Mouse (Mus musculus) stomach, embryonic 16.5 days (tissue): ENCODE measurements at regions not wholly inside any gene's neighbourhood (a gene's known extent, or its start where the extent isn't known, plus 50 kb on each side); places are given as distances from the start of the nearest gene placed in this dataset.

Source experiments
- ATAC-seq: fragments of 200-750 bp; cut with Nextera tagmentation; 2 replicates; pipeline ENCODE4 v1.8.0; 2017; ENCODE audit warnings: moderate number of reproducible peaks, moderate TSS enrichment; ENCODE audit not compliant: insufficient read depth, low FRiP score
- H3K27ac ChIP-seq: fragments of 300-500 bp; sonication (generic); 2 replicates; pipeline ENCODE4 v1.5.1; 2014; ENCODE audit warnings: low read length
- H3K27me3 ChIP-seq: fragments of 300-500 bp; sonication (generic); 2 replicates; pipeline ENCODE4 v1.6.1; 2014; ENCODE audit warnings: low read length, control low read depth, mixed read lengths; ENCODE audit not compliant: control insufficient read depth, insufficient read depth
- H3K36me3 ChIP-seq: fragments of 300-500 bp; sonication (generic); 2 replicates; pipeline ENCODE4 v1.6.1; 2014; ENCODE audit warnings: low read length; ENCODE audit not compliant: control insufficient read depth, insufficient read depth
- H3K4me1 ChIP-seq: fragments of 300-500 bp; sonication (generic); 2 replicates; pipeline ENCODE4 v1.6.1; 2014; ENCODE audit warnings: low read length, control low read depth, mixed read lengths; ENCODE audit not compliant: control insufficient read depth, insufficient read depth
- H3K4me2 ChIP-seq: fragments of 300-500 bp; sonication (generic); 2 replicates; pipeline ENCODE4 v1.6.1; 2014; ENCODE audit warnings: low read depth, low read length, mixed read lengths
- H3K4me3 ChIP-seq: fragments of 300-500 bp; sonication (generic); replicated peaks from 2 replicates; pipeline ENCODE4 v1.5.1; 2014; ENCODE audit warnings: mild to moderate bottlenecking, low read length
- H3K9ac ChIP-seq: fragments of 300-500 bp; sonication (generic); 2 replicates; pipeline ENCODE4 v1.6.1; 2014; ENCODE audit warnings: low read length
- H3K9me3 ChIP-seq: fragments of 300-500 bp; sonication (generic); replicated peaks from 2 replicates; pipeline ENCODE4 v1.6.1; 2016; ENCODE audit warnings: low read length, control low read depth; ENCODE audit not compliant: control insufficient read depth
- WGBS: fragments of 180-500 bp; shearing (Covaris S2); extraction: QIAGEN DNeasy Blood & Tissue Kit; methylation state at CpG from one replicate; pipeline ENCODE4 v1.1.7; 2014; 5-methylcytosine and 5-hydroxymethylcytosine counted together

DNA sequence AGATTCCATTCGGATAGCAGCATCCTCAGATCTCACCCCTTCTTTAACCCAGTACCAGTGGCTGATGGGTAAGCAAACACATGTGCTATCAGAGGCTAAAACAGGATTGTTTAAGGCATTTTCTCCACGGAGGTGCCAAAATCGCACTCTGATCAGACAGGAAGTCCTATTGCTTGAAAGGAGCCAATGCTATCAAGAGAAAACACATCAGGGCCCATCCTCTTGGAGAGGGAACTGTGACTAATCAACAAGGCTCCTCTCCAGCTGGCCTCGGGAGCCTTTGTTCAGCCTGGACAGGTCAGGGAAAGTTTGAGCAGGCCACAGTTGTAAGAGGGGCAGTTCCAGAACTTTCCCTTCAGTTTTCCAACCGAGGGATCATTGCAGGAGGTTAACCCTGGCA lies 57.4 kb upstream of the Lmo2 start:
- Histone ChIP-seq H3K4me1 (peaks cover 11% of the 10 kb centered on the region; the same call in 1 of the 2 replicates), H3K27ac (no peak overlapping the region), H3K36me3 (no peaks in the 10 kb centered on the region), H3K9me3 (no peaks in the 10 kb centered on the region), H3K27me3 (no peaks in the 10 kb centered on the region), H3K9ac (no peak overlapping the region), H3K4me3 (no peak overlapping the region), H3K4me2 (no peak overlapping the region)
- WGBS, result 55% methylated on average over 5 of the region's 5 CpGs
- ATAC-seq, result no peak

GRCm38 (mm10) chr2:103901457-103901856 lies 56.3 kb upstream of the Lmo2 start:
- H3K4me1 ChIP-seq, result peaks cover 11% of the 10 kb centered on the region; the same call in 1 of the 2 replicates
- no peak overlapping the region for H3K27ac ChIP-seq
- 67% methylated on average over 1 of the region's 1 CpGs for WGBS
- no peak overlapping the region for H3K4me3 ChIP-seq
- H3K36me3 ChIP-seq, result no peaks in the 10 kb centered on the region
- H3K27me3 ChIP-seq, result no peaks in the 10 kb centered on the region
- H3K4me2 ChIP-seq, result no peak overlapping the region
- ATAC-seq, result 0 out of 2 replicates have a peak, but pooled peaks have one; percentile 30
- H3K9ac ChIP-seq, result no peak overlapping the region
- no peaks in the 10 kb centered on the region for H3K9me3 ChIP-seq

DNA sequence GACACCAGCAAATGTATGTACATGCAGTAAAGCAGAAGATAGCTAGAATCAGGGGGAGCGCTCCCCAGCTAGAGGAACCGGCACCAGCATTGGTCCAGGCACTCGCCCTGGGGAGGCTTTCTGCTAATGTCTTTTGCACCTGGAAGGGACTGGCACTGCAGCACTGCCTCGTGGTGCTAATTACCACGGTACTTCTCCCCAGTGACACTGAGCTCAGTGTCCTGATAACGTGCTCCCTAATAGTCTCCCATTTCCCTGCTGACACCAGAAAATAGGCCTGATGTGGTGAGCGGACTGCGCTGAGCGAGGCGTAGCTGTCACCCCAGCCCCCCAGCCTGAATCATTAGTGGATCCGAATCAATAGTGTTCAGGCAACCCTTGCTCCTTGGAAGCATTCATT lies 55.0 kb upstream of the Lmo2 start:
- no peaks in the 10 kb centered on the region for H3K9me3 ChIP-seq
- H3K36me3 ChIP-seq, result no peaks in the 10 kb centered on the region
- no peaks in the 10 kb centered on the region for H3K27me3 ChIP-seq
- H3K4me1 ChIP-seq, result peaks cover 9% of the 10 kb centered on the region; the same call in 1 of the 2 replicates
- no peak overlapping the region for H3K4me2 ChIP-seq
- 66% methylated on average over 11 of the region's 11 CpGs for WGBS
- ATAC-seq, result no peak
- H3K9ac ChIP-seq, result no peak overlapping the region
- H3K4me3 ChIP-seq, result no peak overlapping the region
- no peak overlapping the region for H3K27ac ChIP-seq

DNA sequence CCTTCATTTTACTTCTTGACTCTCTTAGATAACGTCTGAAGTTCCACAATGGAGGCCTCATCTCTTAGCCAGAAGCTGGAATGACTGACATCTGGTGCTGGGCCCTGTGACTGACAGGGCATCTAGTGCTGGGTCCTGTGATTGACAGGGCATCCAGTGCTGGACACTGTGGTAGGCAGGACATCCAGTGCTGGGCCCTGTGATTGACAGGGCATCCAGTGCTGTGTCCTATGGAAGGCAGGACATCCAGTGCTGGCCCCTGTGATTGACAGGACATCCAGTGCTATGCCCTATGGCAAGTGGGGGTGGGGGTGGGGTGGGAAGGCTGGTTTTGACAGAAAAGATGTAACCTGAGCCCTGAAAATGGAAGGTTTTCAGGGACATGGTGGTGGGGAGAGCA lies 52.1 kb upstream of the Lmo2 start:
- Histone ChIP-seq H3K36me3 (no peaks in the 10 kb centered on the region), H3K9ac (no peak overlapping the region), H3K4me1 (peaks cover 9% of the 10 kb centered on the region; the same call in 1 of the 2 replicates), H3K4me3 (no peak overlapping the region), H3K27me3 (no peaks in the 10 kb centered on the region), H3K4me2 (no peak overlapping the region), H3K9me3 (no peaks in the 10 kb centered on the region), H3K27ac (no peak overlapping the region)
- WGBS, result 81% methylated on average over 1 of the region's 1 CpGs
- no peak for ATAC-seq

GRCm38 (mm10) chr2:103906581-103907184 lies 51.1 kb upstream of the Lmo2 start:
- Histone ChIP-seq H3K4me3 (no peak overlapping the region), H3K9ac (no peak overlapping the region), H3K27ac (0 out of 2 replicates have a peak overlapping the region, but pooled peaks have one; percentile 18), H3K36me3 (no peaks in the 10 kb centered on the region), H3K27me3 (no peaks in the 10 kb centered on the region), H3K4me1 (peaks cover 9% of the 10 kb centered on the region; the same call in 1 of the 2 replicates), H3K4me2 (no peak overlapping the region), H3K9me3 (no peaks in the 10 kb centered on the region)
- WGBS, result 28% methylated on average over 2 of the region's 2 CpGs
- no peak for ATAC-seq
